Mouse (Mus musculus): ENCODE measurements around the gene Aqp2. TPM values are rescaled to one million over a fixed set of nuclear protein-coding genes. Genes with fewer than 3 reads are reported as not detected.

The Aqp2 gene
- polyA plus RNA-seq, 1 experiment from 2014 or later, result not detected

GRCm38 (mm10) chr15:99618595-99618994, 39.7 kb downstream of the Aqp2 start:
- DNase-seq (ENCODE audit: low spot score), result no peak

GRCm38 (mm10) chr15:99619821-99620220, 41.0 kb downstream of the Aqp2 start:
- DNase-seq (ENCODE audit: low spot score), result no peak

- DNase-seq (ENCODE audit: low spot score), result no peak
Observed at GRCm38 (mm10) chr15:99622063-99622462, 43.2 kb downstream of the Aqp2 start.

GRCm38 (mm10) chr15:99631618-99632017, 52.8 kb downstream of the Aqp2 start:
- DNase-seq (ENCODE audit: low spot score), result peak; percentile 40

Other genes with a start within 250 kb of the Aqp2 start
- 21.2 and 22.3 TPM in 2 replicates for gene Fmnl3, start 208.6 kb upstream of the Aqp2 start, polyA plus RNA-seq (2015; fragmentation: Nextera tagmentation; extraction: Ambion mirVana)
- 398 and 433 TPM in 2 replicates for gene Tmbim6, start 186.2 kb upstream of the Aqp2 start, polyA plus RNA-seq (2015; fragmentation: Nextera tagmentation; extraction: Ambion mirVana)
- 5.7 and 6.0 TPM in 2 replicates for gene Nckap5l, start 121.3 kb upstream of the Aqp2 start, polyA plus RNA-seq (2015; fragmentation: Nextera tagmentation; extraction: Ambion mirVana)
- gene Bcdin3d, start 104.3 kb upstream of the Aqp2 start, polyA plus RNA-seq (2015; fragmentation: Nextera tagmentation; extraction: Ambion mirVana), result 24.3 and 24.7 TPM in 2 replicates
- 0.08 and 0.14 TPM in 2 replicates for gene Faim2, start 50.9 kb upstream of the Aqp2 start, polyA plus RNA-seq (2015; fragmentation: Nextera tagmentation; extraction: Ambion mirVana)
- gene Aqp5, start 11.7 kb downstream of the Aqp2 start, polyA plus RNA-seq (2015; fragmentation: Nextera tagmentation; extraction: Ambion mirVana), result 3.6 and 5.2 TPM in 2 replicates
- 0.15 TPM in 1 of 2 replicates, not detected in the other for gene Aqp6, start 22.3 kb downstream of the Aqp2 start, polyA plus RNA-seq (2015; fragmentation: Nextera tagmentation; extraction: Ambion mirVana)
- 121 and 132 TPM in 2 replicates for gene Racgap1, start 72.6 kb downstream of the Aqp2 start, polyA plus RNA-seq (2015; fragmentation: Nextera tagmentation; extraction: Ambion mirVana)
- gene Asic1, start 91.3 kb downstream of the Aqp2 start, polyA plus RNA-seq (2015; fragmentation: Nextera tagmentation; extraction: Ambion mirVana), result 0.94 and 1.1 TPM in 2 replicates
- 36.3 and 41.1 TPM in 2 replicates for gene Smarcd1, start 123.1 kb downstream of the Aqp2 start, polyA plus RNA-seq (2015; fragmentation: Nextera tagmentation; extraction: Ambion mirVana)
- gene Gm17349, start 126.4 kb downstream of the Aqp2 start, polyA plus RNA-seq (2015; fragmentation: Nextera tagmentation; extraction: Ambion mirVana), result not detected in 2 replicates
- 0.30 and 1.8 TPM in 2 replicates for gene Gpd1, start 138.5 kb downstream of the Aqp2 start, polyA plus RNA-seq (2015; fragmentation: Nextera tagmentation; extraction: Ambion mirVana)
- 241 and 259 TPM in 2 replicates for gene Cox14, start 146.6 kb downstream of the Aqp2 start, polyA plus RNA-seq (2015; fragmentation: Nextera tagmentation; extraction: Ambion mirVana)
- gene Cers5, start 193.8 kb downstream of the Aqp2 start, polyA plus RNA-seq (2015; fragmentation: Nextera tagmentation; extraction: Ambion mirVana), result 42.2 and 48.4 TPM in 2 replicates